Mouse (Mus musculus): ENCODE data around the gene Nhp2.
"Not testable (repeated sequence)": the region's sequence is repeated elsewhere in the genome, so short reads cannot be mapped to it uniquely, and the experiment has no call there.

The Nhp2 gene

DNA sequence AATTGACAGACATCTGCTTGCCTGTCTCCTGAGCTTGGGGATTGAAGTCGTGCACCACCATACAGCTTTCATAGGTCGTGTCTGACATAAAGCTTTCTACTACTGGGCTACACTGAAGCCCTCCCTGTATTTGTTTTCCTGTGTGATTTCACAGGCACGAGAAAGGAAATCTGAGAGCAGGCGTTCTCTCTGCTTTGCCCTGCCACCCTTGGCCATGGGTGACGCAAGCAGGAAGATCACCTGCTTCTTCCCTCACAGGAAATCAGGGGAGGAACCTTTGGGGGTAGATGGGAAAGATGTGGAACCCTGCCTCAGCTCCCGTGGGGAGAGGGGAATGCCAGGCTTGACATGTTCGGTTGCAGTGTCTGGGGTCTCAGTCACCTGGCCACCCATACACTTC lies 38.8 kb downstream of the Nhp2 start:
- no peak for DNase-seq (ENCODE audit: low spot score in 2 of 2)

DNA sequence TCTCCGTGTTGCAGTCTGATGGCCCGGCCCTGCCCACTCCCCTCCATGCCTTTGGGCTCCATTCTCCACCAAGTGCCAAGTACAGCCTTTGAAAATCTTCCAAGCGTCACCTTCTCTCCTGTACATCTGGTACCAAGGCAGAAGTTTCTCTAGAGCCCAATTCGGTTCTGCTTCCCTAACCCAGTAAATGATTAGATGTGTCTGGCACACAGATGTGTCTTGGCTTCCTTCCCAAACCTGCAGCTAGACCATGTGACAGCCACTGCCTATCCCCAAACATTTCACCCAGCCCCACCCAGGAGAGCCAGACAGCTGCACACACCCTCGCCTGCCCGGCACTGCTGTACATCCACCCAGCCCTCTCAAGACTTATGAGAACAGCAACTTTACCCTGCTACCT lies 39.2 kb downstream of the Nhp2 start:
- DNase-seq (ENCODE audit: low spot score in 2 of 2), result peak in 1 of 2 experiments; percentile 55

- no peak for DNase-seq (ENCODE audit: low spot score in 2 of 2)
Measured at GRCm38 (mm10) chr11:51661867-51662365, 42.4 kb downstream of the Nhp2 start.

- DNase-seq (ENCODE audit: low spot score in 2 of 2), result no peak
Measured at GRCm38 (mm10) chr11:51662632-51663031, 43.1 kb downstream of the Nhp2 start.

DNA sequence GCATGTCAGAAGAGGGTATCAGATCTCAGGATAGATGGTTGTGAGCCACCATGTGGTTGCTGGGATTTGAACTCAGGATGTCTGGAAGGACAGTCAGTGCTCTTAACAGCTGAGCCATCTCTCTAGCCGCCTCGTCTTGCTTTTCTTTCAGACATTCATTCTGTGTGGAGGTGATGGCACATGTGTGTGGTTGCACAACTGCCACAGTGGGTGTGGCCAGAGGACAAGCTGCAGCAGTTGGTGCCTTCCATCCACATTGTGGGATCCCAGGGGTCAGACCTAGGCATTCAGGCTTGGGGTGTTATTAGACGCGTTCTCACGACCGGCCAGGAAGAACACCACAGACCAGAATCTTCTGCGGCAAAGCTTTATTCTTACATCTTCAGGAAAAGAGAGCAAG lies 45.2 kb downstream of the Nhp2 start:
- DNase-seq (ENCODE audit: low spot score in 2 of 2), result not testable (repeated sequence)

GRCm38 (mm10) chr11:51670846-51671245 lies 51.3 kb downstream of the Nhp2 start:
- no peak for DNase-seq (ENCODE audit: low spot score in 2 of 2)

GRCm38 (mm10) chr11:51671376-51671775 lies 51.8 kb downstream of the Nhp2 start:
- no peak for DNase-seq (ENCODE audit: low spot score in 2 of 2)

GRCm38 (mm10) chr11:51673291-51673690 lies 53.8 kb downstream of the Nhp2 start:
- DNase-seq (ENCODE audit: low spot score in 2 of 2), result no peak

Data from spleen, postnatal 10 days (tissue).